Mouse (Mus musculus) heart, embryonic 16.5 days (tissue): ENCODE measurements at regions not wholly inside any gene's neighbourhood (a gene's known extent, or its start where the extent isn't known, plus 50 kb on each side); places are given as distances from the start of the nearest gene placed in this dataset.

Source experiments
- ATAC-seq: fragments of 200-750 bp; cut with Nextera tagmentation; replicated peaks from 2 replicates; pipeline ENCODE4 v1.8.0; 2017; ENCODE audit warnings: moderate number of reproducible peaks; ENCODE audit not compliant: insufficient read depth, low FRiP score; ENCODE audit errors: extremely low read depth
- H3K27ac ChIP-seq: fragments of 300-500 bp; sonication (generic); 2 replicates; pipeline ENCODE4 v1.5.1; 2014; ENCODE audit warnings: mild to moderate bottlenecking, low read length, control low read depth, moderate library complexity
- H3K27me3 ChIP-seq: fragments of 300-500 bp; sonication (generic); 2 replicates; pipeline ENCODE4 v1.6.1; 2014; ENCODE audit warnings: low read length, mixed read lengths; ENCODE audit not compliant: control insufficient read depth, insufficient read depth
- H3K36me3 ChIP-seq: fragments of 300-500 bp; sonication (generic); 2 replicates; pipeline ENCODE4 v1.6.1; 2014; ENCODE audit not compliant: control insufficient read depth, insufficient read depth
- H3K4me1 ChIP-seq: fragments of 300-500 bp; sonication (generic); 2 replicates; pipeline ENCODE4 v1.6.1; 2014; ENCODE audit warnings: low read length, mixed read lengths; ENCODE audit not compliant: control insufficient read depth, insufficient read depth
- H3K4me2 ChIP-seq: fragments of 300-500 bp; sonication (generic); 2 replicates; pipeline ENCODE4 v1.6.1; 2014; ENCODE audit warnings: low read depth, mild to moderate bottlenecking, control low read depth, low read length
- H3K4me3 ChIP-seq: fragments of 300-500 bp; sonication (generic); 2 replicates; pipeline ENCODE4 v1.5.1; 2014; ENCODE audit warnings: mild to moderate bottlenecking, control low read depth, low read length
- H3K9ac ChIP-seq: fragments of 300-500 bp; sonication (generic); 2 replicates; pipeline ENCODE4 v1.6.1; 2014; ENCODE audit warnings: low read length, control low read depth
- H3K9me3 ChIP-seq: fragments of 300-500 bp; sonication (generic); replicated peaks from 2 replicates; pipeline ENCODE4 v1.6.1; 2016; ENCODE audit warnings: low read length; ENCODE audit not compliant: control insufficient read depth
- WGBS: fragments of 180-500 bp; shearing (Covaris S2); extraction: QIAGEN DNeasy Blood & Tissue Kit; methylation state at CpG from one replicate; pipeline ENCODE4 v1.1.7; 2014; 5-methylcytosine and 5-hydroxymethylcytosine counted together

DNA sequence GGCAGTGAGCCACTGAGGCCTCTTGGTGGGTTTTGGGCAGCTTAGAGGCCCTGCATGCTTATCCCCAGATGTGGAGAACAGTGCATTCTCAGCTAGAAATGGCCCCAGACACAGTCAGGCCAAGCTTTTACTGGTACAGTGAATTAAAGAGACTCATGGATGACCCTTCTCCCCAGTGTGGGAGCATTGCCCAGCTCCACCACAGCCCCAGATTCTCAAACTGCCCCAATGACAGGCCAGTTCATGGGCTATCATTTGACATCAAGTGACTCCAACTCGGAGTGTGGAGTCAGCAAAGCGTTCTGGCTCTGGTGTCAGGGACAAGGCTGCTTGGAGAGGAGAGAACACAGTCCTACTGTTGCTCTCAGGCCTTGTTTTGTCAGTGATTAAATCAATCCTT is 354.2 kb upstream of the Id2 start:
- Histone ChIP-seq H3K9ac (no peak overlapping the region), H3K27ac (no peak overlapping the region), H3K36me3 (no peaks in the 10 kb centered on the region), H3K4me2 (no peak overlapping the region), H3K9me3 (no peaks in the 10 kb centered on the region), H3K27me3 (no peaks in the 10 kb centered on the region), H3K4me1 (0 out of 2 replicates have a peak, but pooled peaks cover 4% of the 10 kb centered on the region), H3K4me3 (no peak overlapping the region)
- WGBS: 69% methylated on average over 2 of the region's 2 CpGs
- no peak for ATAC-seq

DNA sequence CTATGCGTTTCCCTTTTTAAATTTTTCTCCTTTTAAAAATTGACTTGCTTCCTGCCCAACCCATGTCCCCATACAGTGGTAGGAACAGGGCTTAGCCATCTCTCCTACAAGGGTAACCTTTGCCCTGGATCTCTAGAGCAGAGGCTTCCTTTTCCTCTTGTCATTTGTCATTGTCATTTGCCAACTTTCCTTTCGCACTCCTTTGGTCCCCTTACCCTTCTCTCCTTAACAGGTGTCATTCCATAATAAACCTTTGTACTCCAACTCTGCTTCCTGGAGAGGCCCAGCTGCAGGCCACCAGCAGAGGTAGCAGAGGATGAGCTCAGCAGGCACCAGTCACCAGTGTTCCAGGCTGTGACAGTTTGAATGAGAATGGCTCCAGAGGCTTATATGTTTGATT is 347.4 kb upstream of the Id2 start:
- Histone ChIP-seq H3K4me1 (no peaks in the 10 kb centered on the region), H3K9me3 (no peaks in the 10 kb centered on the region), H3K4me3 (no peak overlapping the region), H3K4me2 (no peak overlapping the region), H3K9ac (no peak overlapping the region), H3K27ac (no peak overlapping the region), H3K27me3 (no peaks in the 10 kb centered on the region), H3K36me3 (no peaks in the 10 kb centered on the region)
- ATAC-seq: no peak
- 69% methylated on average over 2 of the region's 2 CpGs for WGBS

DNA sequence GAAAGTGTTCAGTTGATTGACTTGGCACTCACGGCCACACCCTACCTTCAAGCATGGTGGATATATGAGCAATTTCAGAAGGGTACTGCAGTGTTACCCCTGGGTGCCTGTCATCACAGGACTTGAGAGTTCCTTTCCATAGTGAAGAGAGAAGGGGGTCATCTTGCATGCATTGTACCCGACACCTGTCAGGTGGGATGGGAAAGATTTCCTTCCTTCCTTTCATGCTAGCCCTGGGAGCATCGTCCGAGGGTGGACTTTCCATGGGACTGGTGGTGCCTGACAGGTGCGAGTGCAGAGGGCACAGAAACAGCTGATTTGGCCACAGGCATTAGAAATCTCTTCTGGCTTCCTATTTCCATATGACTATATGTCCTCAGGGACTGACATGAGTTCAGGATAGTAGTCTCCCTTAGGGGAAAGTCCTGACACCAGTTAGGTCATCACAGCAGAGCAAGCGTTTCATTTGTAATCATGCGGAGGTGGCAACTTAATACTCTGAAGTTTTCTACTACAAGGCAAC is 342.1 kb upstream of the Id2 start:
- Histone ChIP-seq H3K4me3 (no peak overlapping the region), H3K27me3 (no peaks in the 10 kb centered on the region), H3K9ac (no peak overlapping the region), H3K4me2 (no peak overlapping the region), H3K27ac (no peak overlapping the region), H3K9me3 (no peaks in the 10 kb centered on the region), H3K4me1 (peaks cover 3% of the 10 kb centered on the region; the same call in 1 of the 2 replicates), H3K36me3 (no peaks in the 10 kb centered on the region)
- WGBS: 91% methylated on average over 7 of the region's 7 CpGs
- ATAC-seq: no peak

DNA sequence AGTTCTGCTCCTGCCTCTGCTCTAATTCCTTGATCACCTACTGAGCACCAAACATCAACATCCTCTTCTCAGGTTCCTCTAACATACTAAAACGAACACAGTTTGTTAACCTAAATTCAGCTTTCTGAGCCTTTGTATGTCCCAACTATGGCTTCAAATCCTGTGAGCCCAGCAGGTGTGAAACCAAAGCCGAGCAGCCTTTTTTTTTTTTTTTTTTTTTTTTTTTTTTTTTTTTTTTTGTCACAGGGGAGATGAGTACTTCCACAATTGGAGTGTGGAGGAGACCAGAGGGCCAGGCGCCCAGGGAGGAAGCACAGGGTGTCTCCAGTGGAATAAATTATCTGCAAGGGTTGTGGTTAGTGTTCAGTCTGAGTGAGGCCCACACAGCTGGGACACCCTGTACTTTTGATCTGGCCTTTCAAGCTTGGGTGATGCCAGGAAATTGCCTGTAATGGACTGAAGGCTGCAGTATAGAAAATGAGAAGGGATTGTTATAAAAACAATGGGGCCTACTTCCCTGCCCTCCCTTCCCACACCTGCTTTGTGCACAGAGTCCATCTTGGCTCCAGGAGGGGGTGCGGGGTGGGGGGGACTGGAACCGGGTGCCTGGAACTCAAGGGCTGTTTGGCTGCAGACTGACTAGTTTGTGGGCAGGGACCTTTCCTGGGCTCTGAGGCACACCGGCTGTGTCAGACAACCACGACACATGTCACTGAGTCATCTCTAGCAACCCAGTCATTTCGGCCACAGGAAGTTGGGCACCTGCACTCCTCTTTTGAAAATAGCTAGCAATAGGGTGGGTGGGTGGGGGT is 341.5 kb upstream of the Id2 start:
- Histone ChIP-seq H3K9me3 (no peaks in the 10 kb centered on the region), H3K4me2 (no peak overlapping the region), H3K9ac (no peak overlapping the region), H3K27me3 (no peaks in the 10 kb centered on the region), H3K36me3 (no peaks in the 10 kb centered on the region), H3K4me1 (peaks cover 3% of the 10 kb centered on the region; the same call in 1 of the 2 replicates), H3K27ac (no peak overlapping the region), H3K4me3 (no peak overlapping the region)
- 68% methylated on average over 8 of the region's 8 CpGs for WGBS
- ATAC-seq: peak; percentile 14; the same call in 1 of the 2 replicates

DNA sequence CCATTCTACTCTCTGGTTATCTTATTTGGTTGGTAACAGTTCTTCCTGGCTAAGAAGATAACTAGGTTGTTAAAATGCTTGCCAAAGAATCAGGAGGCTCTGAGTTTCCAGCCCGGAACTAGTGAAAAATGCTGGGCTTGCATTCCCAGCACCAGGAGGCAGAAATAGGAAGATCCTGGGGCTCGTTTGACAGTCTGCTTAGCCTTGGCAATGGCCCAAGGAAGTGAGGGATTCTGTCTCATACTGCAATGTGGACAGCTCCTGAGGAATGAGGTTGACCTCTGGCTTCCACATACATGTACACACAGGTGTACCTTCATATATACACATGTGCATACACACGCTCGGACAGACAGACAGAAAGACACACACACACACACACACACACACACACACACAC is 340.6 kb upstream of the Id2 start:
- no peaks in the 10 kb centered on the region for H3K27me3 ChIP-seq
- ATAC-seq: no peak
- H3K9me3 ChIP-seq: no peaks in the 10 kb centered on the region
- no peak overlapping the region for H3K4me2 ChIP-seq
- H3K4me3 ChIP-seq: no peak overlapping the region
- H3K27ac ChIP-seq: no peak overlapping the region
- H3K4me1 ChIP-seq: peaks cover 3% of the 10 kb centered on the region
- WGBS: 55% methylated on average over 4 of the region's 4 CpGs
- H3K9ac ChIP-seq: no peak overlapping the region
- no peaks in the 10 kb centered on the region for H3K36me3 ChIP-seq

DNA sequence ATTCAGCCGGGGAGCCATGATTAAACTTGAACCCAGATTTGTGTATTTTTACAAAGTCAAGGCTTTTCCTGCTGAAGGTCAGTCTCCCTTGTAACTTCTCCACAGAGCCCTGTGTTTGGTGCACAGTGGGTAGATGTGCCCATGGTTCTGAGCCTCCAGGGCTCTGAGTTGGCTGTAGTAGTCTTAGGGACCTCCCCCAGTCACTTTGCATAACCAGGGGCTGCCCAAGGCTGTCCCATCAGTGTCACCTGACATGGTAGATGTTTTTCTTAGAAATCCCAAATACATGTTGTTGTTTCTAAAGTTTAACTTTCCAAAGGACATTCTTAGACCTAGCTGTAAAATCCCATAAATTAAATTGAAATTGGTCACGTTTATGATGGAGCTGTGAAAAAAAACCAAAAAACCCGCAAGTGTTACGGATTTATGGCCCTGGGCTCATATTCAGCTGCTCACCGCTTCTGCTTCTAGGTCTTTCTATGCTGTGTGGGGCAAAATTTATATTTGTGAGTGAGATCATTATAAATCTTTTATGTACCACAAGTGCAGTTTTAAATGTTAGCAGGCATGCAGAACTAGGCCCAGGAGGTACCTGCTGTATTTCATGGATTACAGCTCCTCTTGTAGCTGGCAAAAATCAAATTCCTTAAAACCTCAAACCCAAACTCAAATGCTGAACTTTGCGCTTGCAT is 339.4 kb upstream of the Id2 start:
- Histone ChIP-seq H3K36me3 (no peaks in the 10 kb centered on the region), H3K4me1 (peaks cover 3% of the 10 kb centered on the region), H3K4me3 (no peak overlapping the region), H3K9ac (no peak overlapping the region), H3K9me3 (no peaks in the 10 kb centered on the region; the same call in 1 of the 2 replicates), H3K27ac (no peak overlapping the region), H3K27me3 (no peaks in the 10 kb centered on the region), H3K4me2 (no peak overlapping the region)
- WGBS: 87% methylated on average over 6 of the region's 6 CpGs
- ATAC-seq: no peak

DNA sequence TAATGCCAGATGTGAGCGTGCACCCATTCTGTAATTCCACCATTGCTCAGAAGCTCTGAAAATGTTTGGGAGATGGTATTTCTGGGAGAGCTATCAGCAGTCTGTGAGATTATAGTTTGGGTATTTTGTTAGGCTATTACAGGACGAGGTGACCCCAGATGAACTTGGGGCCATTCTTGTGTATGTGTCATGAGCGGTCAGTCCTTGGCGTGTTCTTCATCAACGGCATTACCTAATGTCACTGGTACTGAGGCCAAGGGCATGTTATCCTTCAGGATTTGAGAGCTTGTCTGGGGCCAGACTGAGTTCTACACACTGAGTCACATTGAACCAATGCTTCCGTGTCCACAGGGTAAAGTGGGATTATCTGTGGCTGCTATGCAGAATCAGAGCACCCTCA is 335.9 kb upstream of the Id2 start:
- WGBS: 77% methylated on average over 6 of the region's 6 CpGs
- Histone ChIP-seq H3K4me3 (no peak overlapping the region), H3K27me3 (no peaks in the 10 kb centered on the region), H3K27ac (no peak overlapping the region), H3K4me1 (peaks cover 3% of the 10 kb centered on the region), H3K9me3 (no peaks in the 10 kb centered on the region; the same call in 1 of the 2 replicates), H3K9ac (no peak overlapping the region), H3K4me2 (no peak overlapping the region), H3K36me3 (no peaks in the 10 kb centered on the region)
- no peak for ATAC-seq

DNA sequence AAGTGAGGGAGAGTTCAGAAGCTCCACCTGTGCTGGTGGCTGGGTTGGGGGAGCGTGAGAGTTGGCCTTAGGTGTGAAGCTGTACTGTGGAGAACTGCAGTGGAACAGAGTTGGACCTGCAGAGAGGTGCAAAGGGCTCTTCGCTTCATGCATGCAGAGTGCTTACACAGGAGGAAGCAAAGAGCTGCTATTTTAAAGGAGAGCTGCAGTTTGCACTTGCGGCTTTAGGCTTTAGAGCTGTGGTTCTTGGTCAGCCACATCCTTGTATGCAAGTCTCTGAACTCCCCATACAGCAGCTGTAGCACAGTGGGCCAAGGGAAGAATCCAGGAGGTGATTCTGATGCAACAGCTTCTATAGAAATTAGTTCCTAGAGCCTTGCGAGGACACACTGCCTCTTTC is 334.0 kb upstream of the Id2 start:
- no peaks in the 10 kb centered on the region for H3K36me3 ChIP-seq
- no peak overlapping the region for H3K9ac ChIP-seq
- no peak overlapping the region for H3K27ac ChIP-seq
- H3K27me3 ChIP-seq: no peaks in the 10 kb centered on the region
- H3K4me2 ChIP-seq: no peak overlapping the region
- WGBS: 83% methylated on average over 4 of the region's 4 CpGs
- H3K4me3 ChIP-seq: no peak overlapping the region
- ATAC-seq: no peak
- no peaks in the 10 kb centered on the region; the same call in 1 of the 2 replicates for H3K4me1 ChIP-seq
- H3K9me3 ChIP-seq: no peaks in the 10 kb centered on the region; the same call in 1 of the 2 replicates
